Mouse (Mus musculus) stomach, embryonic 15.5 days (tissue): ENCODE results near the gene Gm20388. TPM values are rescaled to one million over a fixed set of nuclear protein-coding genes. Genes with fewer than 3 reads are reported as not detected.

Experiments used
- ATAC-seq: fragments of 200-750 bp; cut with Nextera tagmentation; 2 replicates; pipeline ENCODE4 v1.8.0; 2017; ENCODE audit warnings: low read depth, moderate number of reproducible peaks, moderate TSS enrichment; ENCODE audit not compliant: insufficient read depth, low FRiP score
- H3K27ac ChIP-seq: fragments of 300-500 bp; sonication (generic); 2 replicates; pipeline ENCODE4 v1.5.1; 2015; ENCODE audit warnings: mild to moderate bottlenecking, inconsistent platforms
- H3K27me3 ChIP-seq: fragments of 300-500 bp; sonication (generic); replicated peaks from 2 replicates; pipeline ENCODE4 v1.6.1; 2015; ENCODE audit warnings: inconsistent platforms
- H3K36me3 ChIP-seq: fragments of 300-500 bp; sonication (generic); 2 replicates; pipeline ENCODE4 v1.6.1; 2015; ENCODE audit warnings: inconsistent platforms
- H3K4me1 ChIP-seq: fragments of 300-500 bp; sonication (generic); 2 replicates; pipeline ENCODE4 v1.6.1; 2015; ENCODE audit warnings: inconsistent platforms
- H3K4me2 ChIP-seq: fragments of 300-500 bp; sonication (generic); 2 replicates; pipeline ENCODE4 v1.6.1; 2015; ENCODE audit warnings: mild to moderate bottlenecking, inconsistent platforms
- H3K4me3 ChIP-seq: fragments of 300-500 bp; sonication (generic); replicated peaks from 2 replicates; pipeline ENCODE4 v1.5.1; 2015; ENCODE audit warnings: inconsistent platforms
- H3K9ac ChIP-seq: fragments of 300-500 bp; sonication (generic); 2 replicates; pipeline ENCODE4 v1.6.1; 2015; ENCODE audit warnings: inconsistent platforms
- H3K9me3 ChIP-seq: fragments of 300-500 bp; sonication (generic); 2 replicates; pipeline ENCODE4 v1.6.1; 2016; ENCODE audit warnings: inconsistent platforms
- WGBS: fragments of 180-500 bp; shearing (Covaris S2); methylation state at CpG from one replicate; pipeline ENCODE4 v1.1.7; 2015; 5-methylcytosine and 5-hydroxymethylcytosine counted together
- polyA plus RNA-seq: library from polyadenylated mRNA; unstranded; fragments of >200 nt; fragmentation: Nextera tagmentation; extraction: Ambion mirVana; gene quantifications from 2 replicates; pipeline ENCODE4 v1.2.1, GENCODE M21; 2015

Gene Gm20388
- polyA plus RNA-seq, 1 experiment from 2014 or later, result not detected

GRCm38 (mm10) chr8:123774491-123774890 lies 3863.8 kb downstream of the Gm20388 start:
- Histone ChIP-seq H3K4me2 (no peak overlapping the region), H3K36me3 (no peaks in the 10 kb centered on the region), H3K27me3 (no peaks in the 10 kb centered on the region), H3K4me1 (peaks cover 9% of the 10 kb centered on the region; the same call in 1 of the 2 replicates), H3K9me3 (no peaks in the 10 kb centered on the region), H3K4me3 (no peak overlapping the region), H3K27ac (no peak overlapping the region), H3K9ac (no peak overlapping the region)
- WGBS, result 88% methylated on average over 1 of the region's 1 CpGs
- no peak for ATAC-seq

GRCm38 (mm10) chr8:123777319-123777718 lies 3866.7 kb downstream of the Gm20388 start:
- Histone ChIP-seq H3K27ac (peak overlapping the region; percentile 11; the same call in 1 of the 2 replicates), H3K4me1 (peaks cover 17% of the 10 kb centered on the region), H3K9me3 (no peaks in the 10 kb centered on the region), H3K9ac (no peak overlapping the region), H3K27me3 (no peaks in the 10 kb centered on the region), H3K36me3 (no peaks in the 10 kb centered on the region), H3K4me3 (no peak overlapping the region), H3K4me2 (no peak overlapping the region)
- no peak for ATAC-seq
- WGBS, result 41% methylated on average over 7 of the region's 7 CpGs

- 54% methylated on average over 3 of the region's 3 CpGs for WGBS
- H3K27me3 ChIP-seq, result no peaks in the 10 kb centered on the region
- no peak overlapping the region for H3K9ac ChIP-seq
- ATAC-seq, result no peak
- H3K4me1 ChIP-seq, result peaks cover 23% of the 10 kb centered on the region
- H3K4me3 ChIP-seq, result no peak overlapping the region
- no peak overlapping the region for H3K27ac ChIP-seq
- no peak overlapping the region for H3K4me2 ChIP-seq
- H3K36me3 ChIP-seq, result no peaks in the 10 kb centered on the region
- no peaks in the 10 kb centered on the region for H3K9me3 ChIP-seq
These were observed 3869.8 kb downstream of the Gm20388 start for GRCm38 (mm10) chr8:123780471-123780870.

GRCm38 (mm10) chr8:123781256-123781655 lies 3870.6 kb downstream of the Gm20388 start:
- Histone ChIP-seq H3K27ac (no peak overlapping the region), H3K4me2 (no peak overlapping the region), H3K4me1 (peaks cover 23% of the 10 kb centered on the region), H3K36me3 (no peaks in the 10 kb centered on the region), H3K9ac (no peak overlapping the region), H3K27me3 (no peaks in the 10 kb centered on the region), H3K9me3 (no peaks in the 10 kb centered on the region), H3K4me3 (no peak overlapping the region)
- peak; percentile 60; the same call in 1 of the 2 replicates for ATAC-seq
- 25% methylated on average over 8 of the region's 8 CpGs for WGBS

- H3K36me3 ChIP-seq, result no peaks in the 10 kb centered on the region
- 5% methylated on average over 6 of the region's 6 CpGs for WGBS
- peak; percentile 81 for ATAC-seq
- no peaks in the 10 kb centered on the region for H3K27me3 ChIP-seq
- H3K9ac ChIP-seq, result no peak overlapping the region
- no peak overlapping the region for H3K4me2 ChIP-seq
- H3K9me3 ChIP-seq, result no peaks in the 10 kb centered on the region
- no peak overlapping the region for H3K27ac ChIP-seq
- peaks cover 20% of the 10 kb centered on the region for H3K4me1 ChIP-seq
- no peak overlapping the region for H3K4me3 ChIP-seq
These were observed 3873.0 kb downstream of the Gm20388 start for GRCm38 (mm10) chr8:123783525-123784249.

GRCm38 (mm10) chr8:123786166-123786565 lies 3875.5 kb downstream of the Gm20388 start:
- H3K4me1 ChIP-seq, result peaks cover 13% of the 10 kb centered on the region
- no peaks in the 10 kb centered on the region for H3K27me3 ChIP-seq
- H3K27ac ChIP-seq, result no peak overlapping the region
- H3K9ac ChIP-seq, result no peak overlapping the region
- no peaks in the 10 kb centered on the region for H3K9me3 ChIP-seq
- no peak overlapping the region for H3K4me3 ChIP-seq
- no peak for ATAC-seq
- no peaks in the 10 kb centered on the region for H3K36me3 ChIP-seq
- H3K4me2 ChIP-seq, result no peak overlapping the region
- WGBS, result 66% methylated on average over 6 of the region's 6 CpGs

- no peak overlapping the region for H3K27ac ChIP-seq
- no peak overlapping the region for H3K9ac ChIP-seq
- no peaks in the 10 kb centered on the region for H3K27me3 ChIP-seq
- H3K4me1 ChIP-seq, result peaks cover 12% of the 10 kb centered on the region
- no peaks in the 10 kb centered on the region for H3K9me3 ChIP-seq
- H3K4me2 ChIP-seq, result no peak overlapping the region
- no peaks in the 10 kb centered on the region for H3K36me3 ChIP-seq
- WGBS, result 82% methylated on average over 6 of the region's 6 CpGs
- ATAC-seq, result no peak
- no peak overlapping the region for H3K4me3 ChIP-seq
These were observed 3876.0 kb downstream of the Gm20388 start for GRCm38 (mm10) chr8:123786644-123787043.

GRCm38 (mm10) chr8:123787254-123787897 lies 3876.7 kb downstream of the Gm20388 start:
- no peak for ATAC-seq
- no peaks in the 10 kb centered on the region for H3K27me3 ChIP-seq
- H3K4me2 ChIP-seq, result peak overlapping the region; percentile 37
- H3K9ac ChIP-seq, result no peak overlapping the region
- H3K4me1 ChIP-seq, result peaks cover 12% of the 10 kb centered on the region
- H3K27ac ChIP-seq, result no peak overlapping the region; the same call in 1 of the 2 replicates
- H3K9me3 ChIP-seq, result no peaks in the 10 kb centered on the region
- no peak overlapping the region for H3K4me3 ChIP-seq
- WGBS, result 38% methylated on average over 21 of the region's 21 CpGs
- no peaks in the 10 kb centered on the region for H3K36me3 ChIP-seq

GRCm38 (mm10) chr8:123788416-123789170 lies 3878.0 kb downstream of the Gm20388 start:
- no peak overlapping the region for H3K9ac ChIP-seq
- H3K9me3 ChIP-seq, result no peaks in the 10 kb centered on the region
- H3K36me3 ChIP-seq, result no peaks in the 10 kb centered on the region
- 35% methylated on average over 14 of the region's 14 CpGs for WGBS
- no peak; the same call in 1 of the 2 replicates for ATAC-seq
- no peaks in the 10 kb centered on the region for H3K27me3 ChIP-seq
- no peak overlapping the region for H3K4me2 ChIP-seq
- no peak overlapping the region for H3K4me3 ChIP-seq
- peaks cover 10% of the 10 kb centered on the region for H3K4me1 ChIP-seq
- peak overlapping the region; percentile 36; the same call in 1 of the 2 replicates for H3K27ac ChIP-seq

GRCm38 (mm10) chr8:123789461-123789860 lies 3878.8 kb downstream of the Gm20388 start:
- Histone ChIP-seq H3K27me3 (no peaks in the 10 kb centered on the region), H3K4me2 (no peak overlapping the region), H3K36me3 (no peaks in the 10 kb centered on the region), H3K27ac (no peak overlapping the region), H3K9me3 (no peaks in the 10 kb centered on the region), H3K4me3 (no peak overlapping the region), H3K4me1 (peaks cover 14% of the 10 kb centered on the region), H3K9ac (no peak overlapping the region)
- ATAC-seq, result no peak
- 70% methylated on average over 9 of the region's 9 CpGs for WGBS

GRCm38 (mm10) chr8:123789970-123790369 lies 3879.3 kb downstream of the Gm20388 start:
- H3K9ac ChIP-seq, result no peak overlapping the region
- H3K4me1 ChIP-seq, result peaks cover 14% of the 10 kb centered on the region
- H3K4me2 ChIP-seq, result no peak overlapping the region
- H3K27ac ChIP-seq, result no peak overlapping the region
- ATAC-seq, result no peak
- no peaks in the 10 kb centered on the region for H3K27me3 ChIP-seq
- WGBS, result 1% methylated on average over 4 of the region's 4 CpGs
- H3K36me3 ChIP-seq, result no peaks in the 10 kb centered on the region
- H3K4me3 ChIP-seq, result no peak overlapping the region
- no peaks in the 10 kb centered on the region for H3K9me3 ChIP-seq
